Mouse (Mus musculus) E14TG2a.4 (cell line): ENCODE data around the gene Hpd.

Source experiments
- H3K27me3 ChIP-seq: 2 replicates; pipeline ENCODE4 v1.6.1; 2014; ENCODE audit warnings: low read length, control low read depth; ENCODE audit not compliant: insufficient read depth
- H3K36me3 ChIP-seq: 2 replicates; pipeline ENCODE4 v1.6.1; 2014; ENCODE audit warnings: low read length, control low read depth; ENCODE audit not compliant: insufficient read depth
- H3K4me1 ChIP-seq: replicated peaks from 2 replicates; pipeline ENCODE4 v1.6.1; 2014; ENCODE audit warnings: low read depth, low read length, control low read depth
- H3K4me3 ChIP-seq: replicated peaks from 2 replicates; pipeline ENCODE4 v1.5.1; 2014; ENCODE audit warnings: mild to moderate bottlenecking, low read length
- H3K9me3 ChIP-seq: 2 replicates; pipeline ENCODE4 v1.6.1; 2014; ENCODE audit warnings: low read length, control low read depth
- CTCF ChIP-seq: conservative IDR thresholded peaks from 2 replicates; pipeline ENCODE4 v1.5.1; 2014; ENCODE audit warnings: low read length
- NANOG ChIP-seq: IDR thresholded peaks from 2 replicates; pipeline ENCODE4 v1.6.1; 2014; ENCODE audit warnings: borderline replicate concordance, low read length, mixed read lengths
- POU5F1 ChIP-seq: IDR thresholded peaks from 2 replicates; pipeline ENCODE4 v1.6.1; 2014; ENCODE audit warnings: low read length, borderline replicate concordance

The Hpd gene

GRCm38 (mm10) chr5:123159446-123159845 lies 23.1 kb downstream of the Hpd start:
- Histone ChIP-seq H3K9me3 (no peaks in the 10 kb centered on the region), H3K4me1 (peaks cover 80% of the 10 kb centered on the region), H3K27me3 (peaks cover 39% of the 10 kb centered on the region), H3K4me3 (peak overlapping the region; percentile 63), H3K36me3 (peaks cover 88% of the 10 kb centered on the region)
- TF ChIP-seq POU5F1, result no peak
- TF ChIP-seq CTCF, result no peak
- TF ChIP-seq NANOG, result no peak

- Histone ChIP-seq H3K27me3 (peaks cover 33% of the 10 kb centered on the region), H3K9me3 (no peaks in the 10 kb centered on the region), H3K4me1 (peaks cover 86% of the 10 kb centered on the region), H3K4me3 (peak overlapping the region; percentile 70), H3K36me3 (peaks cover 87% of the 10 kb centered on the region)
- no peak for TF ChIP-seq CTCF
- peak; percentile 99 for TF ChIP-seq NANOG
- TF ChIP-seq POU5F1, result no peak
These were observed 24.6 kb downstream of the Hpd start for GRCm38 (mm10) chr5:123157972-123158371.

- Histone ChIP-seq H3K4me3 (peak overlapping the region; percentile 70), H3K9me3 (no peaks in the 10 kb centered on the region), H3K4me1 (peaks cover 85% of the 10 kb centered on the region), H3K36me3 (peaks cover 85% of the 10 kb centered on the region), H3K27me3 (peaks cover 32% of the 10 kb centered on the region)
- TF ChIP-seq NANOG, result no peak
- TF ChIP-seq CTCF, result peak; percentile 73
- no peak for TF ChIP-seq POU5F1
These were observed 25.8 kb downstream of the Hpd start for GRCm38 (mm10) chr5:123156763-123157162.

GRCm38 (mm10) chr5:123155425-123155824 lies 27.1 kb downstream of the Hpd start:
- TF ChIP-seq CTCF (peak; percentile 80), POU5F1 (no peak)
- Histone ChIP-seq H3K27me3 (peaks cover 23% of the 10 kb centered on the region), H3K4me1 (peaks cover 86% of the 10 kb centered on the region), H3K9me3 (no peaks in the 10 kb centered on the region), H3K36me3 (peaks cover 81% of the 10 kb centered on the region), H3K4me3 (no peak overlapping the region)

- TF ChIP-seq POU5F1 (no peak), CTCF (no peak), NANOG (no peak)
- Histone ChIP-seq H3K4me1 (peaks cover 87% of the 10 kb centered on the region), H3K4me3 (peak overlapping the region; percentile 17; the same call in 1 of the 2 replicates), H3K27me3 (peaks cover 5% of the 10 kb centered on the region), H3K9me3 (no peaks in the 10 kb centered on the region), H3K36me3 (peaks cover 74% of the 10 kb centered on the region)
These were observed 29.6 kb downstream of the Hpd start for GRCm38 (mm10) chr5:123152901-123153300.

GRCm38 (mm10) chr5:123151707-123152362 lies 30.7 kb downstream of the Hpd start:
- Histone ChIP-seq H3K36me3 (peaks cover 75% of the 10 kb centered on the region), H3K27me3 (peaks cover 3% of the 10 kb centered on the region)
- no peak for TF ChIP-seq POU5F1
- TF ChIP-seq CTCF, result no peak
- TF ChIP-seq NANOG, result no peak

GRCm38 (mm10) chr5:123151077-123151476 lies 31.4 kb downstream of the Hpd start:
- Histone ChIP-seq H3K27me3 (peaks cover 4% of the 10 kb centered on the region; the same call in 1 of the 2 replicates), H3K36me3 (peaks cover 75% of the 10 kb centered on the region), H3K9me3 (no peaks in the 10 kb centered on the region), H3K4me3 (peak overlapping the region; percentile 77), H3K4me1 (peaks cover 88% of the 10 kb centered on the region)
- TF ChIP-seq POU5F1 (no peak), NANOG (peak; percentile 42; the same call in 1 of the 2 replicates), CTCF (no peak)

More at GRCm38 (mm10) chr5:123151707-123152362, 30.7 kb downstream of the Hpd start:
- H3K9me3 ChIP-seq, result no peaks in the 10 kb centered on the region
- peak overlapping the region; percentile 77 for H3K4me3 ChIP-seq
- peaks cover 88% of the 10 kb centered on the region for H3K4me1 ChIP-seq

GRCm38 (mm10) chr5:123150641-123151040 lies 31.9 kb downstream of the Hpd start:
- H3K4me3 ChIP-seq, result peak overlapping the region; percentile 77
- H3K27me3 ChIP-seq, result peaks cover 8% of the 10 kb centered on the region; the same call in 1 of the 2 replicates
- H3K36me3 ChIP-seq, result peaks cover 77% of the 10 kb centered on the region
- TF ChIP-seq POU5F1 (no peak), CTCF (no peak), NANOG (no peak)
- no peaks in the 10 kb centered on the region for H3K9me3 ChIP-seq
- H3K4me1 ChIP-seq, result peaks cover 89% of the 10 kb centered on the region
